Mouse (Mus musculus) E14TG2a.4 (cell line): ENCODE data around the gene Cend1.

Experiments used
- CTCF ChIP-seq: conservative IDR thresholded peaks from 2 replicates; pipeline ENCODE4 v1.5.1; 2014; ENCODE audit warnings: low read length
- NANOG ChIP-seq: IDR thresholded peaks from 2 replicates; pipeline ENCODE4 v1.6.1; 2014; ENCODE audit warnings: borderline replicate concordance, low read length, mixed read lengths
- POU5F1 ChIP-seq: IDR thresholded peaks from 2 replicates; pipeline ENCODE4 v1.6.1; 2014; ENCODE audit warnings: low read length, borderline replicate concordance

DNA sequence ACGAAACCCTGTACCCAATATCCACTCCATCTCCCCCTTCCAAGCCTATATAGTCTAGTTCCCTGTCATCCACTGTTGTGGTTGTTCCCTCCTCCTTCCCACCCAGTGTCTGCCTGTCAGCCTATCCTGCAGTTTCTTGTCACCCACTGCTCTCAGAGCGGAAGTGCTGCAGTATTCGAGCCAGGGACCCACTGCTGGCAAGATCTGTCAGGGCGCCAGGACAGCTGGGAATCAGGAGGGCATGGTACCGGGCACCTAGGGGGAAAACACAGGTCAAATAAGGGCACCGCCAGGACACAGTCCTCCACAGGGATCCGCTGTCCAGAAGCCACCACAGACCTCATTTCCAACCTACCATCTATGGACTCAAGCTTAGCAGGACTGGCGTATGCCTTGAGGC is 18.7 kb downstream of the Cend1 start:
- TF ChIP-seq CTCF (no peak), POU5F1 (no peak), NANOG (no peak)
